Mouse (Mus musculus) embryonic facial prominence, embryonic 12.5 days (tissue): Measurements from ENCODE around the gene Cd6. TPM values are rescaled to one million over a fixed set of nuclear protein-coding genes. Genes with fewer than 3 reads are reported as not detected.

Experiments used
- ATAC-seq: fragments of 200-750 bp; cut with Nextera tagmentation; 2 replicates; pipeline ENCODE4 v1.8.0; 2017; ENCODE audit not compliant: insufficient number of reproducible peaks, insufficient read depth, low FRiP score, low TSS enrichment
- H3K27ac ChIP-seq: fragments of 300-500 bp; sonication (generic); 2 replicates; pipeline ENCODE4 v1.5.1; 2016; ENCODE audit warnings: mild to moderate bottlenecking
- H3K27me3 ChIP-seq: fragments of 300-500 bp; sonication (generic); 2 replicates; pipeline ENCODE4 v1.6.1; 2016; ENCODE audit warnings: mild to moderate bottlenecking, moderate library complexity
- H3K36me3 ChIP-seq: fragments of 300-500 bp; sonication (generic); 2 replicates; pipeline ENCODE4 v1.6.1; 2016; ENCODE audit warnings: mild to moderate bottlenecking
- H3K4me1 ChIP-seq: fragments of 300-500 bp; sonication (generic); 2 replicates; pipeline ENCODE4 v1.6.1; 2016
- H3K4me2 ChIP-seq: fragments of 300-500 bp; sonication (generic); replicated peaks from 2 replicates; pipeline ENCODE4 v1.6.1; 2016; ENCODE audit warnings: mild to moderate bottlenecking, moderate library complexity
- H3K4me3 ChIP-seq: fragments of 300-500 bp; sonication (generic); 2 replicates; pipeline ENCODE4 v1.5.1; 2016; ENCODE audit warnings: mild to moderate bottlenecking
- H3K9ac ChIP-seq: fragments of 300-500 bp; sonication (generic); 2 replicates; pipeline ENCODE4 v1.6.1; 2016; ENCODE audit warnings: mild to moderate bottlenecking, moderate library complexity
- H3K9me3 ChIP-seq: fragments of 300-500 bp; sonication (generic); 2 replicates; pipeline ENCODE4 v1.6.1; 2016; ENCODE audit warnings: mild to moderate bottlenecking, moderate library complexity
- WGBS: fragments of 180-500 bp; shearing (Covaris S2); methylation state at CpG from one replicate; pipeline ENCODE4 v1.1.7; 2016; 5-methylcytosine and 5-hydroxymethylcytosine counted together
- polyA plus RNA-seq: library from polyadenylated mRNA; unstranded; fragments of >200 nt; fragmentation: Nextera tagmentation; extraction: Ambion mirVana; gene quantifications from 2 replicates; pipeline ENCODE4 v1.2.1, GENCODE M21; 2016

The Cd6 gene
- polyA plus RNA-seq, 1 experiment from 2014 or later, result not detected

- no peaks in the 10 kb centered on the region for H3K4me1 ChIP-seq
- H3K27me3 ChIP-seq, result no peaks in the 10 kb centered on the region
- no peak overlapping the region for H3K27ac ChIP-seq
- H3K4me2 ChIP-seq, result no peak overlapping the region
- H3K4me3 ChIP-seq, result no peak overlapping the region
- 69% methylated on average over 2 of the region's 2 CpGs for WGBS
- no peak for ATAC-seq
- no peak overlapping the region for H3K9ac ChIP-seq
- no peaks in the 10 kb centered on the region for H3K9me3 ChIP-seq
- peaks cover 57% of the 10 kb centered on the region for H3K36me3 ChIP-seq
Measured at GRCm38 (mm10) chr19:10856520-10856919, 26.7 kb upstream of the Cd6 start.

DNA sequence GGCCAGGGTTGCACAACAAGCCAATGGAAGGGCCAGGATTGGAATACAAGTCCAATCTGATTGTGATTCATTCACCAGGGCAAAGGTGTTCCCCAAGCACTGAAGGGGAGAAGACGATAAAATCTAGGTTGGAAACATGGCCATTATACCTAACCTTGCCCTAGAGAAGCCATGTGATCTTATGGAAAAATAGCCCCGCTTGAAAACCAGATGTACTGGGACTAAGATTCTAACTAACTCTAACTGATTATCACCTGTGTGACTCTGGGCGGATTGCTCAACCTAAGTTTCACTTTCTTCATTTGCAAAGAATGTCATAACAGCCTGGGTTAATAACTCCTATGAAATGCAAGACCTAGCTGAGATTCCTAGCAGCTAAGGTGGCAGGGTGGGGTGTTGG lies 25.6 kb upstream of the Cd6 start:
- H3K4me2 ChIP-seq, result no peak overlapping the region
- no peak overlapping the region for H3K9ac ChIP-seq
- H3K4me1 ChIP-seq, result no peaks in the 10 kb centered on the region
- H3K27me3 ChIP-seq, result no peaks in the 10 kb centered on the region
- H3K36me3 ChIP-seq, result peaks cover 47% of the 10 kb centered on the region
- no peak overlapping the region for H3K27ac ChIP-seq
- no peak overlapping the region for H3K4me3 ChIP-seq
- WGBS, result 84% methylated on average over 3 of the region's 3 CpGs
- no peaks in the 10 kb centered on the region for H3K9me3 ChIP-seq
- no peak for ATAC-seq

- Histone ChIP-seq H3K36me3 (no peaks in the 10 kb centered on the region), H3K4me3 (no peak overlapping the region), H3K4me2 (no peak overlapping the region), H3K27me3 (no peaks in the 10 kb centered on the region), H3K9me3 (no peaks in the 10 kb centered on the region), H3K4me1 (no peaks in the 10 kb centered on the region), H3K27ac (no peak overlapping the region), H3K9ac (no peak overlapping the region)
- ATAC-seq, result no peak
- WGBS, result 62% methylated on average over 3 of the region's 3 CpGs
Measured at GRCm38 (mm10) chr19:10847311-10848087, 17.6 kb upstream of the Cd6 start.

DNA sequence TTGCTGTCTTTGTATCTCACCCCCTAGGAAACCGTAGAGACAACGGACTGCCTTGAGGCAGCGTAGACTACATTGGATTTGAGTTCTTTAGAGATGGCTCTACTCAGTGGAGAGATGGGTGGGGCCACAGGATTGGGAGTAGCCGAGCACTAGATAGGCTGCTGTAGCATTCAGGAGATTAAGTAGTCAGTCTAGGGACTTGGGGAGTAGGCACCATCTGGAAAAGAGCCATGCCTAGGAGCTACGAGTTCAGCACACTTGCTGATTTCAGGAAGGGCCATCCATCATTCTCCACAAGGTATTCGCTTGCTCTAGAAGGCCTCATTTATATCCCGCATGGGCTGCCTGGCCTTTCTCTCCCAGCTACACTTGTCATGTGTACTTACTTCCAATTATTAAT lies 16.3 kb upstream of the Cd6 start:
- H3K4me2 ChIP-seq, result no peak overlapping the region
- ATAC-seq, result no peak
- no peaks in the 10 kb centered on the region for H3K27me3 ChIP-seq
- no peaks in the 10 kb centered on the region for H3K9me3 ChIP-seq
- 74% methylated on average over 7 of the region's 7 CpGs for WGBS
- H3K27ac ChIP-seq, result no peak overlapping the region
- H3K4me3 ChIP-seq, result no peak overlapping the region
- no peak overlapping the region for H3K9ac ChIP-seq
- H3K4me1 ChIP-seq, result peaks cover 5% of the 10 kb centered on the region; the same call in 1 of the 2 replicates
- no peaks in the 10 kb centered on the region for H3K36me3 ChIP-seq

GRCm38 (mm10) chr19:10845454-10845853 lies 15.6 kb upstream of the Cd6 start:
- Histone ChIP-seq H3K4me3 (no peak overlapping the region), H3K36me3 (no peaks in the 10 kb centered on the region), H3K27me3 (no peaks in the 10 kb centered on the region), H3K4me1 (peaks cover 5% of the 10 kb centered on the region; the same call in 1 of the 2 replicates), H3K27ac (no peak overlapping the region), H3K9ac (no peak overlapping the region), H3K9me3 (no peaks in the 10 kb centered on the region), H3K4me2 (no peak overlapping the region)
- no peak for ATAC-seq
- WGBS, result 89% methylated on average over 3 of the region's 3 CpGs

DNA sequence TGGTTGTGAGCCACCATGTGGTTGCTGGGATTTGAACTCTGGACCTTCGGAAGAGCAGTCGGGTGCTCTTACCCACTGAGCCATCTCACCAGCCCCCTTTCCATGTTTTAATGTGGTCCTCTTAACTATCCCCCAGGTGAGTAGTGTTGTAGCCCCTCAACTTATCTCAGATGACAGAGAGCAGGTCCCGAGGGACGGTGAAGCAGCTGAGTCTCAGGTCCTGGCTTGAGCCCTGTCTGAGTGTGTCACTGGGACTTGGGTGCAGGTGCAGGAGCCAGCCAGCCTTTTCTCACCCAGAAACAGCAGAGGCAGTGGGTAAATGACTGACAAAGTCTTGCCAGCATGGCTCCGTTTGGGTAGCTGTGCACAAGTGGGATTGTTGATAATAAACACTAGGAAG lies 14.3 kb upstream of the Cd6 start:
- 91% methylated on average over 5 of the region's 5 CpGs for WGBS
- Histone ChIP-seq H3K4me2 (no peak overlapping the region), H3K27ac (no peak overlapping the region), H3K9me3 (no peaks in the 10 kb centered on the region), H3K27me3 (no peaks in the 10 kb centered on the region), H3K9ac (no peak overlapping the region), H3K36me3 (no peaks in the 10 kb centered on the region), H3K4me3 (no peak overlapping the region), H3K4me1 (peaks cover 5% of the 10 kb centered on the region; the same call in 1 of the 2 replicates)
- ATAC-seq, result no peak

DNA sequence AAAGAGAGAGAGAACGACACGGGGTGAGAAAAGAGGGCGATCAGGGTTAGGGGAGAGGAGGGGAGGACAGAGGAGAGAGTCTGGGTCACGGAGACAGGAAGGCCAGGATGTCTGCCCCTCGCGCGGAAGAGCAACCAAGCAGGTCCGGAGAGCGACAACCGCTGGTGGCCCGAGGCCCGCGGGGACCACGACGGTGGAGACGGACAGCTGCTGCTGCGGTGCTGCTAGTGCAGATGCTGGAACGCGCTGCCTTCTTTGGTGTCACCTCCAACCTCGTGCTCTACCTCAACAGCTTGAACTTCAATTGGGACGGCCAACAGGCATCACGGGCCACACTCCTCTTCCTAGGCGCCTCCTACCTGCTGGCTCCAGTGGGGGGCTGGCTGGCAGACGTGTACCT lies 13.1 kb upstream of the Cd6 start:
- no peak overlapping the region for H3K4me3 ChIP-seq
- H3K27me3 ChIP-seq, result no peaks in the 10 kb centered on the region
- no peaks in the 10 kb centered on the region for H3K9me3 ChIP-seq
- 40% methylated on average over 24 of the region's 24 CpGs for WGBS
- ATAC-seq, result no peak
- H3K36me3 ChIP-seq, result no peaks in the 10 kb centered on the region
- no peak overlapping the region for H3K27ac ChIP-seq
- H3K4me2 ChIP-seq, result no peak overlapping the region
- H3K4me1 ChIP-seq, result peaks cover 5% of the 10 kb centered on the region; the same call in 1 of the 2 replicates
- no peak overlapping the region for H3K9ac ChIP-seq

DNA sequence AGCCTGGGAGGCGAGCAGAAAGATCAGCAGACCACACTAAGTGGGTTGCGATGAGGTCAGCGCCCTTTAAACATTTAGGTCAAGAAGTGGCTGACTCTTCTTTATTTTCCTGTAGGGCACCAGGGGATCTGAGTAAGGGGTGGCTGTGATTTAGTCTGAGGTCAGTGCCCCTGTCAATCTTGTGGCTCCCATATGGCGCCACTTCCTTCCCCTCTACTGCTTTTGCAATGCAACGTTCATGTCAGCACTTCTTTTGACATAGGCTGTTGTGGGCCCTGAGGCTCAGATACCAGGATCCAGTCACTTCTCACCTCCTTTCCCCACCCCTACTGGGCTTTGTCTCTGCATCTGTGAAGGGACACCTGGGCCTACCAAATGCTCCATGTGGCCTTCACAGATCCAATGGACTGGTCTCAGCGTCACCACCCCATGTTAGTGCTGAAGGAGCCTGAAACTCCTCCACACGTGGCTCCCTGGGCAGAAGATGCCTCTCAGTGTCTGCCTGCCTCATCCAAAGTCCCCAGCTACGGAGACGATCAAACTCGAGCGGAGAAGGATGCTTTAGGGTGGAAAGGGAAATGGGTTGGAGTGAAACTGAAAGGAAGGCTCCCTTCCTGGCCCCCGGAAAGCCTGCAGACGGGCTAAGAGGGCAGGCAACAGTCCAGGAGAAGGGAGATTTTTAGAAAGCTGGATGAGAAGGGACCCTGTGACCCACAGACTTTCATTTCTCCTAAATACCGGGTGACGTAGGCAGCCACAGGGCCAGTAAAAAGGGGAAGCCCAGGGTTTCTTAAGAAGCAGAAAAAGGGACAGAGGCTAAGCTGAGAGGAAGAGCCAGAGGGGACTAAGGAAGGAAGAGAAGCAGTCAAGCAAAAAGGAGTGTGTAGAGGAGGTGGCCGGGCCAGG lies 12.1 kb upstream of the Cd6 start:
- no peak for ATAC-seq
- no peaks in the 10 kb centered on the region for H3K36me3 ChIP-seq
- H3K9me3 ChIP-seq, result no peaks in the 10 kb centered on the region
- no peak overlapping the region for H3K4me2 ChIP-seq
- no peak overlapping the region for H3K9ac ChIP-seq
- peaks cover 5% of the 10 kb centered on the region; the same call in 1 of the 2 replicates for H3K4me1 ChIP-seq
- 26% methylated on average over 16 of the region's 16 CpGs for WGBS
- H3K4me3 ChIP-seq, result no peak overlapping the region
- no peaks in the 10 kb centered on the region for H3K27me3 ChIP-seq
- H3K27ac ChIP-seq, result no peak overlapping the region

DNA sequence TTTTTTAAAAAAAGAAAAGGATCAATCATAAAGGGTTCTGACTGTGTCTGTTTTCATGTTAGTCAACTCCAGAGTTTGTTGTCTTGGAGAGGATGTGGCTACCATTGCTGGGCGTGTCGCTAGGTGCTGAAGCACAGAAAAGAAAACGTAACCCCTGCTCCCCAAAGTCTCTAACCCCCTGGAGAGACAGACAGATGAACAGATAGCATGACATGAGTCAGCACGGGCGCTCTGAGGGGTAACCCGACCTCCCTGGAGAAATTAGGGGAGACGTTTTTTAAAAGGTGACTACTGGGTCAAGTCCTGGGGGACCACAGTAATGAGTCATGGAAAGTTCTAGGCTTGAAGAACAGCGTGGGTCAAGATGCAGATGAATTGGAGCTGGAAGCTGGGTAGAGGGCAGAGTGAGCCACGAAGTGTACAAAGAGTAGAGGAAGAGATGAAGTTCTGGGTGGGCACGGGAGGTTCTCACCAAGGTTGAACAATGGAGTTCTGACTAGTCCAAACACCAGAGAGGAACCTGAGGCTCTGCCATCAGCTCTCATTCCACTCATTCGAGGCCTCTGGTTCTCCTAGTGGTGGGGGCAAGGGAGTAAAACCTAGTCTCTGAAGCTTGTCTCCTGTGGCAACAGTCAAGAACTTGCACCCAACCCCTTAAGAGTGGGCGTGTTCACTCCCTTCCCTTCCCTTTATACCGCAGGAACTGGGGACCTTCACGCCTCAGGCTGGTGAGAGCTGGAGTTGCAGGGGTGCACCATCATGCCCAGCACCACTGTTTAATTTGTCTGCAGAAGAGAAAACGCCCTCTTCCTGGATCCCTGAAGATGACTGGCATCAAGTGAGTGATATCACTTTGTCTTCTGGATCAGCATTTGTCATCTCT lies 9.4 kb upstream of the Cd6 start, which contains the start of gene Slc15a3:
Gene Slc15a3 (plus strand): TSS at position 718 of the 883 bp plus-strand sequence.
- H3K9me3 ChIP-seq, result no peaks in the 10 kb centered on the region
- no peaks in the 10 kb centered on the region for H3K36me3 ChIP-seq
- no peak within 1 kb of the TSS for H3K4me2 ChIP-seq
- no peaks in the 10 kb centered on the region for H3K27me3 ChIP-seq
- ATAC-seq, result no peak
- H3K4me3 ChIP-seq, result no peak within 1 kb of the TSS
- no peak within 1 kb of the TSS for H3K9ac ChIP-seq
- 74% methylated on average over 15 of the region's 15 CpGs for WGBS
- H3K4me1 ChIP-seq, result peaks cover 5% of the 10 kb centered on the region; the same call in 1 of the 2 replicates
- no peak within 1 kb of the TSS for H3K27ac ChIP-seq

- WGBS, result 37% methylated on average over 3 of the region's 3 CpGs
- no peak for ATAC-seq
Measured at GRCm38 (mm10) chr19:10835671-10836070, 5.8 kb upstream of the Cd6 start.

DNA sequence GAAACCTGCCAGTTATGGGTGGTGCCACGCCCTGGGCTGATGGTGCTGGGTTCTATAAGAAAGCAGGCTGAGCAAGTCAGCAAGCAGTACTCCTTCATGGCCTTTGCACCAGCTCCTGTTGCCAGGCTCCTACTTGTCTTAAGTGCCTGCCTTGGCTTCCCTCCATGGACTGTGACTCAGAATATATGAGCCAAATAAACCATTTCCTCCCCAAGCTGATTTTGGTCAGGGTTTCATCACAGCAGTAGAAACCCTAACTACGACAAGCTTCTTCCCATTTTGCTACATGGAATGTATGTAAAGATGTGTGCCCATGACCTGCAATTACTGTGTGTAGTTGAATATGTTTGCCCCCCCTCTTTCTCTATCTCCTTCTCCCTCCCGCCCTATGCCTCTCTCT lies 3.8 kb upstream of the Cd6 start:
- no peak for ATAC-seq
- no peaks in the 10 kb centered on the region for H3K27me3 ChIP-seq
- no peak overlapping the region for H3K4me2 ChIP-seq
- H3K9ac ChIP-seq, result no peak overlapping the region
- no peaks in the 10 kb centered on the region for H3K9me3 ChIP-seq
- H3K36me3 ChIP-seq, result no peaks in the 10 kb centered on the region
- 82% methylated on average over 3 of the region's 3 CpGs for WGBS
- H3K27ac ChIP-seq, result no peak overlapping the region
- no peaks in the 10 kb centered on the region for H3K4me1 ChIP-seq
- no peak overlapping the region for H3K4me3 ChIP-seq

More at GRCm38 (mm10) chr19:10835671-10836070, 5.8 kb upstream of the Cd6 start:
- no peaks in the 10 kb centered on the region for H3K9me3 ChIP-seq
- no peak overlapping the region for H3K4me3 ChIP-seq
- no peaks in the 10 kb centered on the region for H3K27me3 ChIP-seq
- no peak overlapping the region for H3K4me2 ChIP-seq
- no peaks in the 10 kb centered on the region for H3K4me1 ChIP-seq
- no peaks in the 10 kb centered on the region for H3K36me3 ChIP-seq
- H3K27ac ChIP-seq, result no peak overlapping the region
- no peak overlapping the region for H3K9ac ChIP-seq
